Mouse (Mus musculus) forebrain, embryonic 14.5 days (tissue): Measurements from ENCODE around the gene Mr1. TPM values are rescaled to one million over a fixed set of nuclear protein-coding genes. Genes with fewer than 3 reads are reported as not detected.
A peak's percentile ranks its signal among the peaks of the same experiment; 100 is the strongest.

Experiments
- ATAC-seq: fragments of 200-750 bp; cut with Nextera tagmentation; 2 replicates; pipeline ENCODE4 v1.8.0; 2017; ENCODE audit warnings: mild to moderate bottlenecking, moderate library complexity
- DNase-seq: peaks from one replicate; pipeline ENCODE4 v3.0.0-alpha.2; 2015; ENCODE audit warnings: low spot score
- H3K27ac ChIP-seq: fragments of 300-500 bp; sonication (generic); 2 replicates; pipeline ENCODE4 v1.5.1; 2014; ENCODE audit warnings: low read depth, mild to moderate bottlenecking, control low read depth, low read length, moderate library complexity
- H3K27me3 ChIP-seq: fragments of 300-500 bp; sonication (generic); replicated peaks from 2 replicates; pipeline ENCODE4 v1.6.1; 2014; ENCODE audit warnings: low read length, control low read depth, mixed read lengths; ENCODE audit not compliant: control insufficient read depth, insufficient read depth
- H3K36me3 ChIP-seq: fragments of 300-500 bp; sonication (generic); 2 replicates; pipeline ENCODE4 v1.6.1; 2014; ENCODE audit warnings: low read length, control low read depth; ENCODE audit not compliant: control insufficient read depth, insufficient read depth
- H3K4me1 ChIP-seq: fragments of 300-500 bp; sonication (generic); 2 replicates; pipeline ENCODE4 v1.6.1; 2014; ENCODE audit warnings: antibody characterized with exemption, low read length, control low read depth; ENCODE audit not compliant: control insufficient read depth, insufficient read depth
- H3K4me2 ChIP-seq: fragments of 300-500 bp; sonication (generic); 2 replicates; pipeline ENCODE4 v1.6.1; 2014; ENCODE audit warnings: mild to moderate bottlenecking, control low read depth, low read length
- H3K4me3 ChIP-seq: fragments of 300-500 bp; sonication (generic); 2 replicates; pipeline ENCODE4 v1.5.1; 2014; ENCODE audit warnings: low read depth, low read length, control low read depth
- H3K9ac ChIP-seq: fragments of 300-500 bp; sonication (generic); 2 replicates; pipeline ENCODE4 v1.6.1; 2014; ENCODE audit warnings: mild to moderate bottlenecking, low read length, control low read depth, moderate library complexity
- H3K9me3 ChIP-seq: fragments of 300-500 bp; sonication (generic); replicated peaks from 2 replicates; pipeline ENCODE4 v1.6.1; 2016; ENCODE audit warnings: low read length, control low read depth, mixed read lengths; ENCODE audit not compliant: control insufficient read depth
- WGBS: fragments of 180-500 bp; shearing (Covaris S2); extraction: QIAGEN DNeasy Blood & Tissue Kit; methylation state at CpG from one replicate; pipeline ENCODE4 v1.1.7; 2014; 5-methylcytosine and 5-hydroxymethylcytosine counted together
- polyA plus RNA-seq: library from polyadenylated mRNA; unstranded; fragments of >200 nt; fragmentation: Nextera tagmentation; extraction: Ambion mirVana; gene quantifications from 2 replicates; pipeline ENCODE4 v1.2.1, GENCODE M21; 2014

The Mr1 gene
- polyA plus RNA-seq, 1 experiment from 2014 or later, result 1.2 TPM

DNA sequence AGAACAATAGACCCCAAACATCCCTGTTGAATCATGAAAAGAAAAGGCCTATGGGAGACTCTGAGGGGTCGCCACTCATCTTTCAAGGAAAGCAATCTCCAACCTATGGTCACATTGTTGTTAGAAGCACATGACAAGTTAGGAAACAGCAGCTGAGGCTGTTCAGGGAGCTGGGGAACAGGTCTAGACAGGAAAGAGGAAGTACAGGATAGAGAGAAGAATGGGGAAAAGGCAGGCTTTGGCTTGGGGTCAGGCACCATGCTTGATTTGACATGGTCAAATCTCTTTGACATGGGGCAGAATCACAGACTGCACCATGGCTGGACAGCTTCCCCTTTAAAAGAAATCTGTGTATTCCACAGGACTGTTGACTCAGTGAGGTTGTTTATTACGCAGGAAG, 614 bp upstream of the Mr1 start:
- no peak overlapping the region for H3K4me3 ChIP-seq
- H3K4me1 ChIP-seq, result no peaks in the 10 kb centered on the region
- no peak for DNase-seq
- H3K27me3 ChIP-seq, result no peaks in the 10 kb centered on the region
- H3K9ac ChIP-seq, result no peak overlapping the region
- 86% methylated on average over 2 of the region's 2 CpGs for WGBS
- no peak for ATAC-seq
- H3K4me2 ChIP-seq, result no peak overlapping the region
- H3K36me3 ChIP-seq, result no peaks in the 10 kb centered on the region
- no peak overlapping the region for H3K27ac ChIP-seq
- H3K9me3 ChIP-seq, result no peaks in the 10 kb centered on the region

DNA sequence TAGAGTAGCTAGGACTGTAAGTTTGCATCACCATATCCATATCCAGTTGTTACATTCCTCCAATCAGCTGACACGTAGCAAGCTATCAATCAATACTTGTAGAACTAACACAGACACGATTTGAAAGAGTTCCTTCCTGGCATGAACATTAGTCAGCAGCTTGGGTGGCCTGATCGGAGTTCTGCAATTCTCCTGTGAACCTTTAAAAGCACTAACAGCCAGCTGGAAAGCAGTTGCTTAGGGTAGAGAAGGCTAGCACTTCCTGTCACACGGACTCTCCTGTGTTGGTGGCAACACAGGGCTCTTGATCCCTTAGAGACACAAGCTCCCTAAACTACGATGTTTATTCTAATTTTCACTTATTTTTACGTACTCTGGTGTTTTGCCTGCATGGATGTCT, 994 bp downstream of the Mr1 start:
- ATAC-seq, result no peak
- Histone ChIP-seq H3K36me3 (no peaks in the 10 kb centered on the region), H3K9ac (no peak overlapping the region), H3K27ac (no peak overlapping the region), H3K27me3 (no peaks in the 10 kb centered on the region), H3K9me3 (no peaks in the 10 kb centered on the region), H3K4me3 (no peak overlapping the region), H3K4me2 (no peak overlapping the region), H3K4me1 (no peaks in the 10 kb centered on the region)
- DNase-seq, result no peak
- WGBS, result 76% methylated on average over 6 of the region's 6 CpGs

DNA sequence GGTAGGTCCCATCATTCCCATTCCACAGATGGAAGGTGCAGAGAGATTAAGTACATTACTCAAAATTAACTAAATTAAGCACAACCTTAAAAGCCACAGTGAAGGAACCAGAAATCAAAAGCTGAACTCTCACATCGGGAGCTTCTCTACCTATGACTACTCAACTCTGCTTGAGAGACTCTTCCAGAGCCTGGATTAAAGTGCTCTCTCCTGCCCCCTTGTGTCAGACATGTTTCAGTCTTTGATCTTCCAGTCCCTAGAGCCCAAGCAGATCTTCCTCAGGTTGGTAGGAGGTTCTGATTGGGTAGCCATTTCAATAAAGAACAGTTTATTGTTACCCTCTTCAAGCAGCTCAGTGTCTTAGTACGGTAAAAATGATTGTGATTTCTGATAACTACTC, 6.5 kb downstream of the Mr1 start:
- no peak overlapping the region for H3K4me2 ChIP-seq
- H3K27me3 ChIP-seq, result no peaks in the 10 kb centered on the region
- peak; percentile 34 for DNase-seq
- no peaks in the 10 kb centered on the region for H3K36me3 ChIP-seq
- H3K4me1 ChIP-seq, result no peaks in the 10 kb centered on the region
- no peak overlapping the region for H3K9ac ChIP-seq
- ATAC-seq, result no peak
- 77% methylated on average over 2 of the region's 2 CpGs for WGBS
- H3K27ac ChIP-seq, result no peak overlapping the region
- H3K9me3 ChIP-seq, result no peaks in the 10 kb centered on the region
- H3K4me3 ChIP-seq, result no peak overlapping the region

DNA sequence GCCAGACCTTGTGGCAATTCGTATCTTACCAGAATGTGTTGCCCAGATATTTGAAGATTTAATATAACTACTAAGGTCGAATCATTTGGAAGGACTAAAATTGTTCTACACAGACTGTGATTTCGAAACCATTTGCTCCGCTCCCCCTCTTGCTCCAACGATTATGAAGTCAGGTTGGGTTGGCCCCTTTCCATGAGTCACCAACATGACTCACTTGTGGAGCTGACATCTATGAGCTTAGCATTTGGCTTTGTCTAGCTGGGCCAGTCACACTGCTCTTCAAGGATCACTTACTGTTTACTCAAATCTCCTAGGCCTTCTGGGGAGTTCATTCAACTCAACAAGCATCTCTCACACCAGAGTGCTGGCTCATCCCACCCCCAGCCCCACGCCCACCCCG, 7.8 kb downstream of the Mr1 start:
- Histone ChIP-seq H3K9me3 (no peaks in the 10 kb centered on the region), H3K4me2 (no peak overlapping the region), H3K27ac (no peak overlapping the region), H3K27me3 (no peaks in the 10 kb centered on the region), H3K4me3 (no peak overlapping the region), H3K9ac (no peak overlapping the region), H3K4me1 (no peaks in the 10 kb centered on the region), H3K36me3 (no peaks in the 10 kb centered on the region)
- ATAC-seq (no peak), DNase-seq (no peak)
- 94% methylated on average over 7 of the region's 7 CpGs for WGBS

DNA sequence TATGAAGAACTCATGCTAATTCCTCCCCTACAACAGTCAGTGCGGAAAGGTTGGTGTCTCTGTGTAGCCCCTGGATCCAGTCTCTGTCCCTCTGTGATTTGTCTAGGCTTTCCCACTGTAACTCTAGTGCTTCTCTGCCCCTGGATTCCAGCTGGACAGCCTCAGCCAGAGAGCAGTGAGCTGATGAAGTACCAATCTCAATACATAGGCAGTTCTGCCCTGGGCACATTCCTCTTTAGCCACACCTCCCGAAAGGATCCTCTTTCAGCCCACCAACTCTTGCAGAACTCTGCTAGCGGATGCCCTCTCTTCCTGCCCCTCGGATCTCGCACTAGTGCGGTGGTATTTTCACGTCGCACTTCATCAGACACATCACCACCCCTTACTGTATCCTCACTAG, 11.7 kb downstream of the Mr1 start:
- Histone ChIP-seq H3K9ac (no peak overlapping the region), H3K36me3 (no peaks in the 10 kb centered on the region), H3K4me1 (no peaks in the 10 kb centered on the region), H3K9me3 (no peaks in the 10 kb centered on the region), H3K4me3 (no peak overlapping the region), H3K27ac (no peak overlapping the region), H3K27me3 (no peaks in the 10 kb centered on the region), H3K4me2 (no peak overlapping the region)
- DNase-seq (no peak), ATAC-seq (no peak)
- 65% methylated on average over 8 of the region's 8 CpGs for WGBS

DNA sequence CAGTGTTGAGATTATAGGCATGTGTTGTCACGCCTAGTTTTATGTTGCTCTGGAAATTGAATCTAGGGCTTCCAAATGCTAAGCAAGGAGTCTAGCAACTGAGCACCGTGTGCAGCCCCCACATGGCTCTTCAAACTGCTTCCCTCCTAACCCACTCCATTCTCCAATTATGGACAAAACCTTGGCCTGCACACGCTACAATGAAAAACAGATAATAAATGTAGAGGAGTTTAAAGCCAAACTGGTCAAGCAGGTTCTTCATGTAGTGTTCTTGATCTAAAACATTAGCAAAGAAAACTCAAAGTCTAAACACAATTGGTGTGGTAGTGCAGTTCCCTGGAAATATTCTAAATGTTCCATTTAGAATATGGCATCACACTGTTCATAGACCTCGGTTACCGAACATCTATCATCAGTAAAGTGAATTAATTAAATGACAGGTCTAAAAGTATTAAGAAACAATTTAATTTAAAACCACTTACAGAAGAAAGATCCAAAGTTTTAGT, 19.1 kb downstream of the Mr1 start:
- no peak overlapping the region for H3K4me2 ChIP-seq
- ATAC-seq, result no peak
- no peaks in the 10 kb centered on the region for H3K9me3 ChIP-seq
- H3K27ac ChIP-seq, result no peak overlapping the region
- H3K27me3 ChIP-seq, result no peaks in the 10 kb centered on the region
- no peak overlapping the region for H3K9ac ChIP-seq
- H3K4me3 ChIP-seq, result no peak overlapping the region
- WGBS, result 90% methylated on average over 5 of the region's 5 CpGs
- no peaks in the 10 kb centered on the region for H3K36me3 ChIP-seq
- no peak for DNase-seq
- H3K4me1 ChIP-seq, result no peaks in the 10 kb centered on the region

DNA sequence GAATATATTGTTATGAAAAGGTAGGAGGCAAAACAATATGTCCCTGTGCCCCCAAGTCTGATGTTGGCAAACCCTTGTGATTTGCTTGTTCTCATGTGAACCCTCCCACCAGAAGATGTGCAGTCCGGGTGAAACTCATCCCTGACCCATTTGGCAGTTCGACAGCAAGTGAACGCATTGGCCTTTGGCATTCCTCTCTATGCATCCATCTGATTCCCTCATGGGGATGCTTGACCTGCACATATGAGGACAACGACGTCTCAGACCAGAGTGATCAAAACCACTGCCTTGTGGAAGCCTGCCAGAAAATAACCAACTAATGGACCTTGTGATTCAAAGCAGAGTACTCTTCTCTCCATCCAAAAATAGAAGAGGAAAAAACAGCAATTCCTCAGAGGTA, 19.9 kb downstream of the Mr1 start:
- no peak overlapping the region for H3K4me2 ChIP-seq
- ATAC-seq, result no peak
- no peaks in the 10 kb centered on the region for H3K9me3 ChIP-seq
- WGBS, result 90% methylated on average over 5 of the region's 5 CpGs
- H3K4me1 ChIP-seq, result no peaks in the 10 kb centered on the region
- no peak overlapping the region for H3K4me3 ChIP-seq
- no peaks in the 10 kb centered on the region for H3K27me3 ChIP-seq
- H3K36me3 ChIP-seq, result no peaks in the 10 kb centered on the region
- H3K9ac ChIP-seq, result no peak overlapping the region
- no peak for DNase-seq
- no peak overlapping the region for H3K27ac ChIP-seq

DNA sequence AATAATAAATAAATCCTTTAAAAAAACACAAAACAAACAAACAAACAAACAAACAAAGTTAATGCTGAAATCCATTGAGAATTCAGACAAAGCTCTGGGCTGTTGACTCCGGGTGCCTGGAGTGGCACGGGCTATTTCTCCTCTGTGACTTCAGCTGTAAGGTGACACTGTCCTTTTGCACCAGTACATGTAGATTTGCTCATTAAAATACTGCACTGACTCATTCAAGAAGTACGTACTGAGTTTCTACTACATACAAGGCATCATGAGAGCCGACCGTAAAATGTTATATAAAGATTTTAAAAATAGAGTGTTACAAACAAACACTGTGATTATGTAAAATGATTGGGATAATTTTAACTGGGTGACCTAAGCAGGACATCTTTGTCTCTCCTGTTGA, 22.2 kb downstream of the Mr1 start:
- H3K4me3 ChIP-seq, result no peak overlapping the region
- no peaks in the 10 kb centered on the region for H3K27me3 ChIP-seq
- no peak for DNase-seq
- ATAC-seq, result no peak
- H3K4me2 ChIP-seq, result no peak overlapping the region
- H3K4me1 ChIP-seq, result no peaks in the 10 kb centered on the region
- no peaks in the 10 kb centered on the region for H3K9me3 ChIP-seq
- no peaks in the 10 kb centered on the region for H3K36me3 ChIP-seq
- 92% methylated on average over 5 of the region's 5 CpGs for WGBS
- no peak overlapping the region for H3K9ac ChIP-seq
- no peak overlapping the region for H3K27ac ChIP-seq

DNA sequence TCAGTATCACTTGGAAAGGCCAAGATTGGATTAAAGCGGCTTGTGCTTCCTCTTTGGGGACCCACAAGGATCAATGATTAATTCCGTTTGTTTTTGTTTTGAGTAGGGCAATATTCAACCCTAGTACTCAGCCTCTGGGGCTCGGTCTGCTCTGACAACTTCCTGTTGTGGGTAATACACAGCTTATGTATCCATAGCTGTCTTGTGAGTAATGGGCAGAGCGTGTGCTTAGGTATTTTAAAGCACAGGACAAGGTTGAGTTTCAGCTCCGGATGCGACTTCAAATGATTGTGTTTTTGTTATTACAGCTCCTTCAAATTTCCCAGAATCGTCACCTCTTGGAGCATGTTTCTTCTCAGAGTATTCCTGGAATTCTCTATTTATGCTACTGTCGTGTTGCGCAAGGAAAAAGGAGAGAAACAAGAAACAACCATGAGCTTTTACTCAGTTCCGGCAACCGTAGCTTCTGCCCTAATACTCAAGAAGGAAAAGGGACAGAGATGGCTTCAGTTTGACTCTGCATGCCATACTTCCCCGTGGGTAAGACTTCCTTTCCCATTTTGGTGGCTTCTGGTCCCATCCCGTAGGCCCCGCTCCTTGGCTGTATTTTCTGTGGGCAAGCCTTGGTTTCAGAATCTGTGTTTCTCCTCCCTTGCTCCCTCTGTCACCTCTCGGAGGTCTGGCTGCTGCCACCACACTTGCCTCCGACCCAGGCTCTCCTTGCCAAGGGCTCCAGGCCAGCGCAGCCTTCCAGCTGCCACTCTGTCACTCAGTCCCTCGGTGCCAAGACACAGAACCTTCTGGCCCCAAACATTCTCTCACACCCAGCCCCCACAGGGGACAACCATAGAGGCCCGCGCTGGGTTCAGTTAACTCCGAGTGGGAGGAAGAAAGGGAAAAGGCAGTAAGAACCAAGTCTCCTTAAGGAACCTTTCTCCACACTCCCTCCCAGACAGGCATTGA, 24.4 kb downstream of the Mr1 start:
- H3K4me3 ChIP-seq, result no peak overlapping the region
- H3K27ac ChIP-seq, result no peak overlapping the region
- no peak overlapping the region for H3K4me2 ChIP-seq
- H3K9ac ChIP-seq, result no peak overlapping the region
- no peaks in the 10 kb centered on the region for H3K4me1 ChIP-seq
- peak; percentile 46; the same call in 1 of the 2 replicates for ATAC-seq
- H3K27me3 ChIP-seq, result no peaks in the 10 kb centered on the region
- 76% methylated on average over 21 of the region's 21 CpGs for WGBS
- no peaks in the 10 kb centered on the region for H3K36me3 ChIP-seq
- H3K9me3 ChIP-seq, result no peaks in the 10 kb centered on the region
- peak; percentile 58 for DNase-seq
